Mouse (Mus musculus) WW6 (cell line): ENCODE measurements at regions not wholly inside any gene's neighbourhood (a gene's known extent, or its start where the extent isn't known, plus 50 kb on each side); places are given as distances from the start of the nearest gene placed in this dataset.
"Not testable (repeated sequence)": the region's sequence is repeated elsewhere in the genome, so short reads cannot be mapped to it uniquely, and the experiment has no call there.

Experiments used
- DNase-seq: peaks from one replicate; pipeline ENCODE4 v3.0.0-alpha.2; 2013; ENCODE audit warnings: low read depth, low spot score

DNA sequence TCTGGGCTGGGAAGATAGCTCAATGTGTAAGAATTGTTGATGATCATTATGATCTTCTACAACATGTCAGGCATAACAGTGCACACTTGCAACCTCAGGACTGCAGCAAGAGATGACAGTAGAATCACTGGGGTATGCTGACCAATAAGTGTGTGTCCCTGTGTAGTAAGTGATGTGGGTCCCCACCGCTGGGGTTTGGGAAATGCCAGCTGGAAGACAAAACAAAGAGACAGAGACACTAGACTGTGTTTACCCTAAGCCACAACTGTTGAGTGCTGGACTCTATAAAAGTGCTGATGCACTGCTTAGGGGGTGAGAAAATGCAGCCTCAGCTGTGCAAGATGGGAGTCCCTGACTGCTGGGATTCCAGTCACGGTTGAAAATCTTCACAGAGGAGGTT lies 448.0 kb upstream of the Cox7c start:
- DNase-seq, result no peak

- no peak for DNase-seq
These were observed 422.0 kb upstream of the Cox7c start for GRCm38 (mm10) chr13:86468752-86469151.

DNA sequence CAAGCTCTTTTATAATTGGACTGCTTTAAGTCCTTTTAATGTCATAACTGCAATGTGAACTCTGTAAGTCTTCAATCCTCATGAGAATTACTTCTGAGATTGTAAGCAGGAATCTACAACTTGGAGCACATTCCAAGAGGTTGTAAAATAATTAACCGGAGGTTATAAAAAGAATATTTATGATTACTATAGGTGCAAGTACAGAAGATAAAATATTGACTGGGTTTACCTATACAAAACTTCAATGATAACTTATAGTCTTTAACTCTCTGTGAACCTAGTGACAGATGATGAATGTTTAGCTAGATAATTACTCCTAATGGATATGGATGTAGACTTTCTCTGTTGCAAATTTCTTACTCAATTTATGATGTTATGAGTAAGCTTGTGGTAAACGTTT lies 375.9 kb upstream of the Cox7c start:
- DNase-seq, result no peak

GRCm38 (mm10) chr13:86381363-86381762 lies 334.7 kb upstream of the Cox7c start:
- no peak for DNase-seq

- DNase-seq, result not testable (repeated sequence)
These were observed 332.5 kb upstream of the Cox7c start for GRCm38 (mm10) chr13:86379168-86379567.

GRCm38 (mm10) chr13:86375836-86376235 lies 329.1 kb upstream of the Cox7c start:
- DNase-seq, result no peak

DNA sequence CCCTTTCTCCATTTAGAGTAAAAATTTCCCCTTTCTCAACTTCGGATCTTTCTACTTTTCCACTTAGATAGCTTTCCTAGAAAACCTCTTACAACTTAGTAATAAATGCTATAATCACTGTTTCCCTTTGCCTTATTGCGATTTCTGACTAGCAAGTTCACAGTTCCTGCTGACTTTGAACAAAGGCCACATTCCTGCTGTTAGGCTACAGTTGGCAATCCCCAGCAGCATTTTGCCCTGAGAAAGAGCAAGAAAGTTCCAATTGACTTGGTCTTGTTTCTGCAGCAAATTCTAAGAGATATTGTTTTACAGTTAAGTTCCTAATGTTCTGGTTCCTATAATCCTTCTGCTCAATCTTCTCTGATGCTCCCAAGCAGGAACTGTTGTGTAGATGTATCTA lies 299.2 kb upstream of the Cox7c start:
- no peak for DNase-seq

DNA sequence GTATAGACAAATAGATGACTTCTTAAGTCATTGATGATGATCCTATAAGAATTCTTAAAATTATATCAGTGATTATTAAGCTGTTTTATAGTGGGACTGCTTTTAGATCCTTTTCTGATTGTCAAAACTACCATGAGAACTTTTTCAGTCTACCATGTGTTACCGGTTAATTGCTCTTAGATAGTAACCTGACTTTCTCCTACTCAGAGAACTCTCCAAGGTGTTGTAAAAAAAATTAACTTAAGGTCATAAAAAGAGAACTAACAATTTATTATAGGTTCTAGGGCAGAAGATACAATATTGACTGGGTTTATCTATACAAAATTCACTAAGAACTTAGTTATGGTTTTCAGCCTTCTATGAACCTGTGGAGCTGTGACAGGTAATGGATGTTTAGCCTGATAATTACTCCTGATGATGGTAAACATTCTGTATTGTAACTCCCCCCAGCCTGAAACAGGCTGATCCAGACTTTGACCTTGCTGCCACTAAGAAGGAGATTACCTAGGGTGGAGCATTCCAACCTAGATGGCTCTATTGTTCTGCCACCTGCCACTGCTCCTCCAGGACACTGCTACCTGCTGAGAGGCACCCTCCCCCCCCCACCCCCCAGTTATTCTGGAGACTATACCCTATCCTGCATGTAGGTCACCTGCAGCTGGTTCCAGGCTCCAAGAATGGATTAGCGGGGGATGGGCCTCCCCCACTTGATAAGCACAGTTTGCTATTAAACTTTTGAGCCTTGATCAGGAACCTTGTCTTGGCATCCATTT lies 298.4 kb upstream of the Cox7c start:
- DNase-seq, result peak; percentile 34

DNA sequence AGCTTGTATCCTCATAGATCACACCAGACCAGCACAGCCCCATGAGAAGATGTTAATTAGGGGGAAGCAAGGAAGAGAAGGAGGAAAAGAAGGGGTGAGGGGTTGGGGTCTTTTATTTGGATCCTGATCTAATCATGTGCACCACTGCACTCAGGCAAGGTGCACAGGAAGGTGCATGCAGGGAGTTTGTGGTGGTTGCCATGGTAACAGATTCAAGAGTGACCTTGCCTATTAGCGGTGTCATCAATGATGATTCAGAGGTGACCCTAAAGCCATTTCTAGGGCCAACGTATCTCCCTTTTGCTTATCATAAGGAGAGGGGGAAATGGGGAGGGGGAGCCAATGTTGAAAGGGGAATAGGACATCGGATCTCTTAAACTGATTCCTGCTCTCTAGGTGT lies 289.8 kb upstream of the Cox7c start:
- no peak for DNase-seq
